Mouse (Mus musculus) small intestine, adult 2 months (tissue): ENCODE data around the gene Fam183b. TPM values are rescaled to one million over a fixed set of nuclear protein-coding genes. Genes with fewer than 3 reads are reported as not detected.
"Not testable (repeated sequence)": the region's sequence is repeated elsewhere in the genome, so short reads cannot be mapped to it uniquely, and the experiment has no call there.

Source experiments
- H3K27ac ChIP-seq: fragments of 200-500 bp; 2 replicates; pipeline ENCODE4 v1.5.1; 2012; ENCODE audit warnings: low read depth, low read length, control low read depth, inconsistent platforms; ENCODE audit not compliant: insufficient read depth
- H3K27me3 ChIP-seq: fragments of 200-500 bp; 2 replicates; pipeline ENCODE4 v1.6.1; 2012; ENCODE audit warnings: mild to moderate bottlenecking, moderate library complexity, low read length, inconsistent platforms; ENCODE audit not compliant: control insufficient read depth, insufficient read depth
- H3K36me3 ChIP-seq: fragments of 200-500 bp; 2 replicates; pipeline ENCODE4 v1.6.1; 2012; ENCODE audit warnings: mild to moderate bottlenecking, low read length, control low read depth, inconsistent platforms; ENCODE audit not compliant: control insufficient read depth, insufficient read depth
- H3K4me1 ChIP-seq: fragments of 200-500 bp; 2 replicates; pipeline ENCODE4 v1.6.1; 2012; ENCODE audit warnings: low read length, inconsistent platforms, mixed read lengths; ENCODE audit not compliant: control insufficient read depth, insufficient read depth, insufficient read length
- H3K4me3 ChIP-seq: fragments of 200-500 bp; 2 replicates; pipeline ENCODE4 v1.5.1; 2012; ENCODE audit warnings: low read depth, mild to moderate bottlenecking, control low read depth, inconsistent platforms, low read length, moderate library complexity
- CTCF ChIP-seq: fragments of 200-500 bp; IDR thresholded peaks from 2 replicates; pipeline ENCODE4 v1.5.1; 2012; ENCODE audit warnings: low read depth, mild to moderate bottlenecking, control low read depth, inconsistent platforms, low read length, moderate library complexity, mixed read lengths; ENCODE audit not compliant: insufficient replicate concordance, insufficient read length; ENCODE audit errors: extremely low read depth
- POLR2A ChIP-seq: fragments of 200-500 bp; IDR thresholded peaks from 2 replicates; pipeline ENCODE4 v1.6.1; 2012; ENCODE audit warnings: low read depth, mild to moderate bottlenecking, control low read depth, inconsistent platforms, low read length, moderate library complexity
- WGBS: fragments of 180-500 bp; shearing (Covaris S2); methylation state at CpG from one replicate; pipeline ENCODE4 v1.1.7; 2018; 5-methylcytosine and 5-hydroxymethylcytosine counted together
- polyA plus RNA-seq: library from polyadenylated mRNA; depleted of rRNA; stranded (reverse); fragments of >200 nt; gene quantifications from 2 replicates; pipeline ENCODE4 v1.2.3, GENCODE M21; 2012; rRNA removed

Gene Fam183b
- polyA plus RNA-seq, 1 experiment, result 1.6 TPM

GRCm38 (mm10) chr11:58772888-58773287, 28.9 kb downstream of the Fam183b start, which contains the start of gene Olfr315:
Olfr315 (plus strand) TSS chr11:58773188.
- no peak for TF ChIP-seq CTCF
- TF ChIP-seq POLR2A, result no peak
- no peaks in the 10 kb centered on the region for H3K4me1 ChIP-seq
- H3K4me3 ChIP-seq, result no peak within 1 kb of the TSS
- no peaks in the 10 kb centered on the region for H3K27me3 ChIP-seq
- no peaks in the 10 kb centered on the region for H3K36me3 ChIP-seq
- no peak within 1 kb of the TSS for H3K27ac ChIP-seq

DNA sequence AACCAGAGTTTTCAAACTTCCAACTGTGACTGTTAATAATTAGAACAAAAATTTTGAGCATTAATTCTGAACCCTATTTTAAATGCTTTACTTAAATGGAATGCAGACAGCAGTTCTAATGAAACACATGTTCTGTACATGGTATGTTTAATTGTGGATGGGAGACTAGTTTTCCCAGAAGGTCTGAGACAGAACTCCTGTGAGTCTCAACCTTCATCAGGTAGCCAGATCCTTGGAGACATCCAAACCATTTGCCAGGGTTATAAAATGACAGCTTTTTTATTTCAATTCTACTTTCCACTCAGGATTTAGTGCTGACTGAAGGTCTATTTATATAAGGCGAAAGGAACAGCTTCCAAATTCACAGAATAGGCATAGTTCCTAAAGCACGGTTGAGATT, 49.3 kb downstream of the Fam183b start, which contains the start of gene Olfr316:
Gene Olfr316, plus strand, starts transcription at position 301 of the 400 bp plus-strand sequence.
- Histone ChIP-seq H3K4me3 (no peak within 1 kb of the TSS), H3K27ac (no peak within 1 kb of the TSS), H3K27me3 (no peaks in the 10 kb centered on the region), H3K36me3 (no peaks in the 10 kb centered on the region), H3K4me1 (no peaks in the 10 kb centered on the region)
- TF ChIP-seq POLR2A, result no peak
- WGBS, result 85% methylated on average over 2 of the region's 2 CpGs

DNA sequence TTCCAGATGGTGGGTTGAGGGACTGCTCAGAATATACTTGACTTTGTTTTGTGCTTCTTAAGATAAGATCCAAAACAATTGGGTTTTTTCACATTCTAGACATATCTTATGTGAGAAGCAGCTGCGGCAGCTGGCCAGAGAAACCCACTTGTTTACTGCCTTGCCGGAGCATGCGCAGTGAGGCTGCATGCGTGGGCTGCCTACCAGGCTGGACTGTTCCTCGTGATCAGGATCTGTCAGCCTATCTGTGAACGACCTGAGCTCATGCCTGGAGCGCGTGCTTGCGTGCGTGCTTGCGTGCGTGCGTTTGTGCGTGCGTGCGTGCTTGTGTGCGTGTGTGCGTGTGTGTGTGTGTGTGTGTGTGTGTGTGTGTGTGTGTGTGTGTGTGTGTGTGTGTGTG, 50.7 kb downstream of the Fam183b start:
- H3K36me3 ChIP-seq, H3K4me1 ChIP-seq, H3K27ac ChIP-seq, H3K27me3 ChIP-seq, H3K4me3 ChIP-seq: not testable (repeated sequence)
- 74% methylated on average over 18 of the region's 18 CpGs for WGBS

Other genes with a start within 250 kb of the Fam183b start
- gene Olfr328, start 246.3 kb downstream of the Fam183b start, polyA plus RNA-seq, result not detected in 2 replicates
- gene Olfr224, start 231.4 kb downstream of the Fam183b start, polyA plus RNA-seq, result not detected in 2 replicates
- gene Olfr325, start 224.2 kb downstream of the Fam183b start, polyA plus RNA-seq, result not detected in 2 replicates
- gene Olfr324, start 206.8 kb downstream of the Fam183b start, polyA plus RNA-seq, result not detected in 2 replicates
- 32.8 and 181 TPM in 2 replicates for gene 2210407C18Rik, start 185.9 kb downstream of the Fam183b start, polyA plus RNA-seq
- gene Olfr323, start 171.5 kb downstream of the Fam183b start, polyA plus RNA-seq, result not detected in 2 replicates
- gene Trim58, start 161.5 kb downstream of the Fam183b start, polyA plus RNA-seq, result 0.05 TPM in 1 of 2 replicates, not detected in the other
- not detected in 2 replicates for gene Olfr322, start 143.2 kb downstream of the Fam183b start, polyA plus RNA-seq
- not detected in 2 replicates for gene Olfr320, start 120.9 kb downstream of the Fam183b start, polyA plus RNA-seq
- gene Olfr319, start 102.8 kb downstream of the Fam183b start, polyA plus RNA-seq, result not detected in 2 replicates
- not detected in 2 replicates for gene Olfr318, start 77.9 kb downstream of the Fam183b start, polyA plus RNA-seq
- not detected in 2 replicates for gene Olfr317, start 62.7 kb downstream of the Fam183b start, polyA plus RNA-seq
- gene Olfr316, start 49.2 kb downstream of the Fam183b start, polyA plus RNA-seq, result not detected in 2 replicates
- gene Olfr315, start 28.8 kb downstream of the Fam183b start, polyA plus RNA-seq, result not detected in 2 replicates
- not detected in 2 replicates for gene Olfr314, start 19.0 kb downstream of the Fam183b start, polyA plus RNA-seq
- not detected in 2 replicates for gene Olfr313, start 13.0 kb upstream of the Fam183b start, polyA plus RNA-seq
- gene Olfr312, start 27.3 kb upstream of the Fam183b start, polyA plus RNA-seq, result not detected in 2 replicates
- gene Olfr311, start 37.3 kb upstream of the Fam183b start, polyA plus RNA-seq, result not detected in 2 replicates
- gene Gm12258, start 45.2 kb upstream of the Fam183b start, polyA plus RNA-seq, result 0.29 and 0.57 TPM in 2 replicates
- 0.57 and 1.0 TPM in 2 replicates for gene 2810021J22Rik, start 65.3 kb upstream of the Fam183b start, polyA plus RNA-seq
- 0.10 and 0.29 TPM in 2 replicates for gene Zfp39, start 102.3 kb upstream of the Fam183b start, polyA plus RNA-seq
- gene Btnl10, start 115.9 kb upstream of the Fam183b start, polyA plus RNA-seq, result not detected in 2 replicates
- 87.9 and 160 TPM in 2 replicates for gene Rnf187, start 137.0 kb upstream of the Fam183b start, polyA plus RNA-seq
- gene Hist3h2ba, start 147.0 kb upstream of the Fam183b start, polyA plus RNA-seq, result 1.7 and 3.8 TPM in 2 replicates
- 5.2 and 12.1 TPM in 2 replicates for gene Hist3h2a, start 152.7 kb upstream of the Fam183b start, polyA plus RNA-seq
- 0.08 TPM in 1 of 2 replicates, not detected in the other for gene Trim17, start 152.7 kb upstream of the Fam183b start, polyA plus RNA-seq
- 15.4 and 22.6 TPM in 2 replicates for gene Trim11, start 176.1 kb upstream of the Fam183b start, polyA plus RNA-seq